Mouse (Mus musculus): ENCODE measurements around the gene Rps18. TPM values are rescaled to one million over a fixed set of nuclear protein-coding genes. Genes with fewer than 3 reads are reported as not detected.

Rps18 gene
- total and polyA plus RNA-seq, 3 experiments: 286 to 1,183 TPM; not detected in 1

GRCm38 (mm10) chr17:33948905-33949537 is 6.8 kb downstream of the Rps18 start:
- Histone ChIP-seq H3K9me3 (replicated peaks; ENCODE audit: insufficient read depth, low read length) (no peaks in the 10 kb centered on the region), H3K27ac (ENCODE audit: control insufficient read depth, low read depth, low read length) (no peak overlapping the region), H3K27me3 (ENCODE audit: control insufficient read depth in 1 of 2, insufficient read depth in 2 of 2, low read length in 2 of 2) (no peaks in the 10 kb centered on the region), H3K4me3 (ENCODE audit: control insufficient read depth in 1 of 2, insufficient read depth in 1 of 2, low read depth in 2 of 2, low read length in 2 of 2) (no peak overlapping the region), H3K36me3 (ENCODE audit: control insufficient read depth in 1 of 2, insufficient read depth in 2 of 2, low read length in 2 of 2) (peaks cover 9 to 13% of the 10 kb centered on the region in 2 experiments), H3K4me1 (ENCODE audit: control insufficient read depth in 1 of 2, insufficient read depth in 2 of 2, low read length in 2 of 2) (peaks cover 0 to 13% of the 10 kb centered on the region in 2 experiments; a peak in 2 of 4 replicates), H3K79me2 (ENCODE audit: control insufficient read depth, insufficient read depth, low read length, poor library complexity) (peaks cover 16% of the 10 kb centered on the region), H3K9ac (ENCODE audit: control insufficient read depth, low read depth, low read length, poor library complexity, severe bottlenecking) (no peak overlapping the region)
- DNase-seq (ENCODE audit: low read depth, low spot score): no peak
- TF ChIP-seq MXI1 (IDR thresholded peaks at IDR 0.05; ENCODE audit: low read depth, low read length): no peak
- no peak for TF ChIP-seq TAL1 (IDR thresholded peaks at IDR 0.05; ENCODE audit: low read length)
- no peak for TF ChIP-seq MYC (IDR thresholded peaks at IDR 0.05; ENCODE audit: low read depth, low read length)

- H3K9me3 ChIP-seq (replicated peaks; ENCODE audit: insufficient read depth, low read length): no peaks in the 10 kb centered on the region
- peaks cover 7 to 11% of the 10 kb centered on the region in 2 experiments for H3K36me3 ChIP-seq (ENCODE audit: control insufficient read depth in 1 of 2, insufficient read depth in 2 of 2, low read length in 2 of 2)
- H3K9ac ChIP-seq (ENCODE audit: control insufficient read depth, low read depth, low read length, poor library complexity, severe bottlenecking): no peak overlapping the region
- no peak for TF ChIP-seq ZNF384 (IDR thresholded peaks at IDR 0.05; ENCODE audit: low read depth, low read length)
- TF ChIP-seq EP300 (IDR thresholded peaks at IDR 0.05; ENCODE audit: low read depth in 1 of 2, low read length in 2 of 2): no peak
- TF ChIP-seq RCOR1 (IDR thresholded peaks at IDR 0.05; ENCODE audit: low read depth, low read length): no peak
- no peak for TF ChIP-seq TBP (IDR thresholded peaks at IDR 0.05; ENCODE audit: low read depth, low read length)
- TF ChIP-seq HCFC1 (IDR thresholded peaks at IDR 0.05; ENCODE audit: low read depth, low read length): no peak
- no peak for TF ChIP-seq POLR2AphosphoS2 (IDR thresholded peaks at IDR 0.05; ENCODE audit: low read length)
- no peak for TF ChIP-seq UBTF (IDR thresholded peaks at IDR 0.05; ENCODE audit: borderline replicate concordance, insufficient read depth, low read depth, low read length)
- TF ChIP-seq JUND (IDR thresholded peaks at IDR 0.05; ENCODE audit: low read depth, low read length): no peak
- H3K4me1 ChIP-seq (ENCODE audit: control insufficient read depth in 1 of 2, insufficient read depth in 2 of 2, low read length in 2 of 2): peaks cover 0 to 12% of the 10 kb centered on the region in 2 experiments; a peak in 2 of 4 replicates
- no peak for DNase-seq (ENCODE audit: low read depth, low spot score)
- no peak overlapping the region for H3K27ac ChIP-seq (ENCODE audit: control insufficient read depth, low read depth, low read length)
- H3K27me3 ChIP-seq (ENCODE audit: control insufficient read depth in 1 of 2, insufficient read depth in 2 of 2, low read length in 2 of 2): no peaks in the 10 kb centered on the region
- H3K79me2 ChIP-seq (ENCODE audit: control insufficient read depth, insufficient read depth, low read length, poor library complexity): peaks cover 10% of the 10 kb centered on the region
- no peak overlapping the region for H3K4me3 ChIP-seq (ENCODE audit: control insufficient read depth in 1 of 2, insufficient read depth in 1 of 2, low read depth in 2 of 2, low read length in 2 of 2)
These were observed 7.5 kb downstream of the Rps18 start for GRCm38 (mm10) chr17:33948090-33948904.

All from MEL (cell line).